Comparison of ENCODE assay signal across 8 mouse cellular contexts in genomic region chr10:128092506-128093495, GRCm38 (mm10). TPM values are rescaled to one million over a fixed set of nuclear protein-coding genes. Genes with fewer than 3 reads are reported as not detected.
DNase-seq lines count a peak whose midpoint lies in the region; ATAC-seq and TF ChIP-seq lines count a peak whose summit lies in the region.

No protein-coding gene starts in this region.

- H3K36me3 ChIP-seq in C2C12 (ENCODE audit: control insufficient read depth, insufficient read depth): peaks cover 30% of the 10 kb centered on the region
- H3K36me3 ChIP-seq in heart, embryonic 10.5 days: peaks cover 26% of the 10 kb centered on the region
- H3K36me3 ChIP-seq in kidney, embryonic 16.5 days (ENCODE audit: insufficient read depth, low read length): peaks cover 23% of the 10 kb centered on the region
- peaks cover 28% of the 10 kb centered on the region for H3K36me3 ChIP-seq in liver, embryonic 15.5 days (replicated peaks)
- H3K36me3 ChIP-seq in neural tube, embryonic 12.5 days: peaks cover 26% of the 10 kb centered on the region
- H3K36me3 ChIP-seq in stomach, postnatal 0 days (ENCODE audit: control insufficient read depth, insufficient read depth, low read length): peaks cover 18% of the 10 kb centered on the region

- H3K27ac ChIP-seq in embryonic fibroblast, embryonic 13.5 days (ENCODE audit: insufficient read depth, low read length): peak overlapping the region; percentile 89
- H3K27ac ChIP-seq in heart, embryonic 10.5 days: peak overlapping the region; percentile 97
- H3K27ac ChIP-seq in kidney, embryonic 16.5 days (ENCODE audit: low read length): peak overlapping the region; percentile 99
- peak overlapping the region; percentile 98 for H3K27ac ChIP-seq in liver, embryonic 15.5 days (replicated peaks)
- H3K27ac ChIP-seq in neural tube, embryonic 12.5 days: peak overlapping the region; percentile 80
- peak overlapping the region; percentile 97 for H3K27ac ChIP-seq in stomach, postnatal 0 days (replicated peaks)

- H3ac ChIP-seq in C2C12 (ENCODE audit: control insufficient read depth, insufficient read length, low read depth): peak overlapping the region; percentile 75

- TF ChIP-seq CTCF in C2C12 (IDR thresholded peaks at IDR 0.05; ENCODE audit: control insufficient read depth, insufficient read depth, insufficient read length): peak; percentile 44
- TF ChIP-seq CTCF in embryonic fibroblast, embryonic 13.5 days (IDR thresholded peaks at IDR 0.05; ENCODE audit: borderline replicate concordance, insufficient read depth, low read length): no peak
- TF ChIP-seq CTCF in stomach, postnatal 0 days (IDR thresholded peaks at IDR 0.05; ENCODE audit: low read depth): peak; percentile 64

- TF ChIP-seq EP300 in stomach, postnatal 0 days (optimal IDR thresholded peaks at IDR 0.05): no peak

- no peaks in the 10 kb centered on the region for H3K27me3 ChIP-seq in C2C12 (ENCODE audit: control insufficient read depth, insufficient read depth, insufficient read length)
- H3K27me3 ChIP-seq in heart, embryonic 10.5 days (ENCODE audit: insufficient read depth, poor library complexity, severe bottlenecking): no peaks in the 10 kb centered on the region
- no peaks in the 10 kb centered on the region for H3K27me3 ChIP-seq in kidney, embryonic 16.5 days (ENCODE audit: insufficient read depth, low read length)
- no peaks in the 10 kb centered on the region for H3K27me3 ChIP-seq in liver, embryonic 15.5 days
- H3K27me3 ChIP-seq in neural tube, embryonic 12.5 days (replicated peaks): no peaks in the 10 kb centered on the region
- H3K27me3 ChIP-seq in stomach, postnatal 0 days (ENCODE audit: control insufficient read depth, insufficient read depth, low read length): no peaks in the 10 kb centered on the region

- H3K79me2 ChIP-seq in C2C12 (ENCODE audit: control insufficient read depth, insufficient read depth): peaks cover 23% of the 10 kb centered on the region

- TF ChIP-seq POLR2A in embryonic fibroblast, embryonic 13.5 days (IDR thresholded peaks at IDR 0.05; ENCODE audit: low read depth, low read length): peak; percentile 48

- H3K4me2 ChIP-seq in kidney, embryonic 16.5 days (replicated peaks; ENCODE audit: low read depth, low read length): peak overlapping the region; percentile 86
- H3K4me2 ChIP-seq in liver, embryonic 15.5 days: peak overlapping the region; percentile 90
- peak overlapping the region; percentile 93 for H3K4me2 ChIP-seq in neural tube, embryonic 12.5 days (replicated peaks)
- H3K4me2 ChIP-seq in stomach, postnatal 0 days (replicated peaks; ENCODE audit: low read depth): peak overlapping the region; percentile 83

- H3K4me1 ChIP-seq in embryonic fibroblast, embryonic 13.5 days (ENCODE audit: control insufficient read depth, insufficient read depth, low read length): peaks cover 5% of the 10 kb centered on the region; the same call in 1 of the 2 replicates
- H3K4me1 ChIP-seq in heart, embryonic 10.5 days: peaks cover 64% of the 10 kb centered on the region
- peaks cover 45% of the 10 kb centered on the region for H3K4me1 ChIP-seq in kidney, embryonic 16.5 days (ENCODE audit: insufficient read depth, low read length)
- peaks cover 84% of the 10 kb centered on the region for H3K4me1 ChIP-seq in liver, embryonic 15.5 days (replicated peaks)
- peaks cover 40% of the 10 kb centered on the region for H3K4me1 ChIP-seq in neural tube, embryonic 12.5 days
- no peaks in the 10 kb centered on the region; the same call in none of the 2 replicates for H3K4me1 ChIP-seq in stomach, postnatal 0 days (replicated peaks; ENCODE audit: control insufficient read depth, insufficient read depth)

- DNase-seq in brain, adult 2 months (ENCODE audit: low read depth, low spot score): peak; percentile 89
- DNase-seq in heart, embryonic 10.5 days (ENCODE audit: low spot score): peak; percentile 93
- DNase-seq in stomach, postnatal 0 days (ENCODE audit: low spot score): peak; percentile 92

- peak; percentile 57 for ATAC-seq in kidney, embryonic 16.5 days (ENCODE audit: low FRiP score, low TSS enrichment)
- peak; percentile 19 for ATAC-seq in liver, embryonic 15.5 days (ENCODE audit: insufficient read depth)
- ATAC-seq in neural tube, embryonic 12.5 days (ENCODE audit: low FRiP score, low read depth): peak; percentile 56
- peak; percentile 67 for ATAC-seq in stomach, postnatal 0 days (ENCODE audit: low FRiP score, low TSS enrichment)

- no peaks in the 10 kb centered on the region for H3K9me3 ChIP-seq in heart, embryonic 10.5 days
- H3K9me3 ChIP-seq in kidney, embryonic 16.5 days (ENCODE audit: low read length): no peaks in the 10 kb centered on the region
- H3K9me3 ChIP-seq in liver, embryonic 15.5 days (replicated peaks): no peaks in the 10 kb centered on the region
- no peaks in the 10 kb centered on the region for H3K9me3 ChIP-seq in neural tube, embryonic 12.5 days
- no peaks in the 10 kb centered on the region for H3K9me3 ChIP-seq in stomach, postnatal 0 days (ENCODE audit: control insufficient read depth, low read length)

- peak overlapping the region; percentile 86 for H3K9ac ChIP-seq in kidney, embryonic 16.5 days (replicated peaks; ENCODE audit: low read length)
- peak overlapping the region; percentile 90 for H3K9ac ChIP-seq in liver, embryonic 15.5 days
- peak overlapping the region; percentile 85 for H3K9ac ChIP-seq in neural tube, embryonic 12.5 days
- peak overlapping the region; percentile 89 for H3K9ac ChIP-seq in stomach, postnatal 0 days (ENCODE audit: low read length)

- under 1% methylated on average over 79 of the region's 88 CpGs for WGBS in heart, embryonic 10.5 days
- WGBS in kidney, embryonic 16.5 days: under 1% methylated on average over 79 of the region's 88 CpGs
- under 1% methylated on average over 86 of the region's 88 CpGs for WGBS in liver, embryonic 15.5 days (ENCODE audit: insufficient replicate concordance)
- under 1% methylated on average over 78 of the region's 88 CpGs for WGBS in neural tube, embryonic 12.5 days
- WGBS in stomach, postnatal 0 days: under 1% methylated on average over 70 of the region's 88 CpGs

- peak overlapping the region; percentile 55 for H3K4me3 ChIP-seq in C2C12 (ENCODE audit: insufficient read depth, poor library complexity, severe bottlenecking)
- peak overlapping the region; percentile 51 for H3K4me3 ChIP-seq in embryonic fibroblast, embryonic 13.5 days (ENCODE audit: insufficient read depth, low read length)
- peak overlapping the region; percentile 91 for H3K4me3 ChIP-seq in heart, embryonic 10.5 days
- peak overlapping the region; percentile 79 for H3K4me3 ChIP-seq in kidney, embryonic 16.5 days (ENCODE audit: low read length)
- peak overlapping the region; percentile 78 for H3K4me3 ChIP-seq in liver, embryonic 15.5 days (replicated peaks)
- peak overlapping the region; percentile 87 for H3K4me3 ChIP-seq in neural tube, embryonic 12.5 days
- peak overlapping the region; percentile 85 for H3K4me3 ChIP-seq in stomach, postnatal 0 days (ENCODE audit: low read depth, low read length)

- peaks cover 8% of the 10 kb centered on the region for H3K79me3 ChIP-seq in C2C12 (ENCODE audit: low read depth)

TF ChIP-seq in C2C12, 6 proteins besides CTCF, POLR2A, EP300 and RAD21 (continues in another document):
- no peak for TF ChIP-seq MYOD1 (IDR thresholded peaks at IDR 0.05; ENCODE audit: control insufficient read depth, insufficient read length, low read depth)
- no peak for TF ChIP-seq USF1 (IDR thresholded peaks at IDR 0.05; ENCODE audit: low read depth)
- TF ChIP-seq CEBPB (IDR thresholded peaks at IDR 0.05; ENCODE audit: low read depth): no peak

RNA-seq across cellular contexts. Expression of gene Baz2a, which starts 1.4 kb away (rescaled TPM):
- polyA plus RNA-seq in C2C12 (2012; fragmentation: generic; extraction: Trizol): 8.2 TPM
- 32.4 and 36.8 TPM in 2 replicates for polyA plus RNA-seq in embryonic fibroblast, embryonic 13.5 days (2011; ENCODE audit: insufficient read length, low read depth, missing spikeins)
- 10.1 and 12.0 TPM in 2 replicates for polyA plus RNA-seq in heart, embryonic 10.5 days (2016; fragmentation: Nextera tagmentation; extraction: Ambion mirVana)
- polyA plus RNA-seq in kidney, embryonic 16.5 days (2015; fragmentation: Nextera tagmentation; extraction: Ambion mirVana): 10.9 and 14.3 TPM in 2 replicates
- 6.8 and 7.0 TPM in 2 replicates for polyA plus RNA-seq in liver, embryonic 15.5 days (2015; fragmentation: Nextera tagmentation; extraction: Ambion mirVana)
- polyA plus RNA-seq in neural tube, embryonic 12.5 days (2016; fragmentation: Nextera tagmentation; extraction: Ambion mirVana): 12.2 and 14.9 TPM in 2 replicates
- polyA plus RNA-seq in stomach, postnatal 0 days (2015; fragmentation: Nextera tagmentation; extraction: Ambion mirVana): 5.5 and 7.9 TPM in 2 replicates

RNA-seq across cellular contexts. Expression of gene Atp5b, which starts 9.7 kb away (rescaled TPM):
- 3,917 TPM for polyA plus RNA-seq in C2C12 (2012; fragmentation: generic; extraction: Trizol)
- 979 and 1,112 TPM in 2 replicates for polyA plus RNA-seq in embryonic fibroblast, embryonic 13.5 days (2011; ENCODE audit: insufficient read length, low read depth, missing spikeins)
- 3,536 and 4,735 TPM in 2 replicates for polyA plus RNA-seq in heart, embryonic 10.5 days (2016; fragmentation: Nextera tagmentation; extraction: Ambion mirVana)
- polyA plus RNA-seq in kidney, embryonic 16.5 days (2015; fragmentation: Nextera tagmentation; extraction: Ambion mirVana): 3,411 and 3,412 TPM in 2 replicates
- polyA plus RNA-seq in liver, embryonic 15.5 days (2015; fragmentation: Nextera tagmentation; extraction: Ambion mirVana): 1,834 and 1,894 TPM in 2 replicates
- 2,084 and 2,133 TPM in 2 replicates for polyA plus RNA-seq in neural tube, embryonic 12.5 days (2016; fragmentation: Nextera tagmentation; extraction: Ambion mirVana)
- polyA plus RNA-seq in stomach, postnatal 0 days (2015; fragmentation: Nextera tagmentation; extraction: Ambion mirVana): 2,044 and 2,075 TPM in 2 replicates

RNA-seq across cellular contexts. Expression of gene Ptges3, which starts 34.0 kb away (rescaled TPM):
- 133 TPM for polyA plus RNA-seq in C2C12 (2012; fragmentation: generic; extraction: Trizol)
- 270 and 308 TPM in 2 replicates for polyA plus RNA-seq in embryonic fibroblast, embryonic 13.5 days (2011; ENCODE audit: insufficient read length, low read depth, missing spikeins)
- 403 and 465 TPM in 2 replicates for polyA plus RNA-seq in heart, embryonic 10.5 days (2016; fragmentation: Nextera tagmentation; extraction: Ambion mirVana)
- polyA plus RNA-seq in kidney, embryonic 16.5 days (2015; fragmentation: Nextera tagmentation; extraction: Ambion mirVana): 409 and 441 TPM in 2 replicates
- 188 and 217 TPM in 2 replicates for polyA plus RNA-seq in liver, embryonic 15.5 days (2015; fragmentation: Nextera tagmentation; extraction: Ambion mirVana)
- polyA plus RNA-seq in neural tube, embryonic 12.5 days (2016; fragmentation: Nextera tagmentation; extraction: Ambion mirVana): 461 and 507 TPM in 2 replicates
- 297 and 316 TPM in 2 replicates for polyA plus RNA-seq in stomach, postnatal 0 days (2015; fragmentation: Nextera tagmentation; extraction: Ambion mirVana)

RNA-seq across cellular contexts. Expression of gene Naca, which starts 57.4 kb away (rescaled TPM):
- polyA plus RNA-seq in C2C12 (2012; fragmentation: generic; extraction: Trizol): 936 TPM
- 887 and 940 TPM in 2 replicates for polyA plus RNA-seq in embryonic fibroblast, embryonic 13.5 days (2011; ENCODE audit: insufficient read length, low read depth, missing spikeins)
- polyA plus RNA-seq in heart, embryonic 10.5 days (2016; fragmentation: Nextera tagmentation; extraction: Ambion mirVana): 639 and 790 TPM in 2 replicates
- 667 and 704 TPM in 2 replicates for polyA plus RNA-seq in kidney, embryonic 16.5 days (2015; fragmentation: Nextera tagmentation; extraction: Ambion mirVana)
- polyA plus RNA-seq in liver, embryonic 15.5 days (2015; fragmentation: Nextera tagmentation; extraction: Ambion mirVana): 312 and 355 TPM in 2 replicates
- polyA plus RNA-seq in neural tube, embryonic 12.5 days (2016; fragmentation: Nextera tagmentation; extraction: Ambion mirVana): 668 and 670 TPM in 2 replicates
- 618 and 628 TPM in 2 replicates for polyA plus RNA-seq in stomach, postnatal 0 days (2015; fragmentation: Nextera tagmentation; extraction: Ambion mirVana)

Comparison
In these comparisons a context has a peak if more than half of its experiments do, and no peak if none do; other contexts are left out.
1. Peak in every context shown above with its lines: DNase-seq, ATAC-seq, H3K4me3 ChIP-seq and H3K27ac ChIP-seq.